In the genomic region with DNA sequence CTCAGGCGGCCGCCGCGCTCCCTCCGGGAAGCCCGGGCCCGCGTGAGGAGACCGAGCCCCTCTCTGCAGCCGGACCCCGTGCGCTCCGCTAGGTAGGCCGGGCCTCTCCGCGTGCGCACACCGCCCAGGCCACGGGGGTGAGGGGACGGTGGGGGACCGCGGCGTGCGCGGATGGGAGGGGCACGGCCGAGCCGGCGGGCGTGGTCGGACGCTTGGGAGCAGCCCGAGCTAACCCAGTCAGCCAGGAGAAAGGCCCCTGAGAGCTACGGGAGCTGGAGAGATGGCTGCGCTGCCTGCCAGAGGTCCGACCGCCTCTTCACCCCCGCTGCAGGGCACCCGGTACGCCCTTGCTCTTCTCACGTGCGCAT, we compare ENCODE assay signal across 8 mouse cellular contexts. TPM values are rescaled to one million over a fixed set of nuclear protein-coding genes. Genes with fewer than 3 reads are reported as not detected.
DNase-seq lines count a peak whose midpoint lies in the region; ATAC-seq and TF ChIP-seq lines count a peak whose summit lies in the region.

No protein-coding gene starts in this region.

- H3K4me1 ChIP-seq in testis, adult 2 months (ENCODE audit: control insufficient read depth, insufficient read depth, low read length): peaks cover 13% of the 10 kb centered on the region
- peaks cover 23% of the 10 kb centered on the region for H3K4me1 ChIP-seq in limb, embryonic 10.5 days
- H3K4me1 ChIP-seq in midbrain, embryonic 11.5 days (ENCODE audit: control insufficient read depth, insufficient read depth, low read length): peaks cover 8% of the 10 kb centered on the region

- peak; percentile 83 for DNase-seq in adrenal gland, postnatal 10 days
- DNase-seq in adrenal gland, adult (ENCODE audit: inconsistent age in 2 of 2, low spot score in 1 of 2): no peak
- DNase-seq in testis, postnatal 14 days (ENCODE audit: low spot score): no peak
- DNase-seq in forelimb bud, embryonic 11.5 days (ENCODE audit: low read depth, low spot score): peak; percentile 55
- DNase-seq in limb, embryonic 10.5 days (ENCODE audit: low spot score): no peak
- DNase-seq in midbrain, embryonic 11.5 days (ENCODE audit: low spot score, missing footprints): no peak
- DNase-seq in natural killer cell, adult 2 months (ENCODE audit: low spot score in 2 of 2): no peak

- peak overlapping the region; percentile 90 for H3K9ac ChIP-seq in midbrain, embryonic 11.5 days (ENCODE audit: low read length)

- H3K4me2 ChIP-seq in midbrain, embryonic 11.5 days: peak overlapping the region; percentile 79

- H3K27ac ChIP-seq in testis, adult 2 months (ENCODE audit: control insufficient read depth, insufficient read depth, low read depth, low read length): peak overlapping the region; percentile 93
- H3K27ac ChIP-seq in limb, embryonic 10.5 days: peak overlapping the region; percentile 99
- H3K27ac ChIP-seq in midbrain, embryonic 11.5 days (ENCODE audit: low read depth, low read length): peak overlapping the region; percentile 51

- TF ChIP-seq CTCF in testis, adult 2 months (IDR thresholded peaks at IDR 0.05; ENCODE audit: control insufficient read depth, insufficient read depth, insufficient replicate concordance, low read depth, low read length): no peak

- peaks cover 1% of the 10 kb centered on the region; the same call in 1 of the 2 replicates for H3K36me3 ChIP-seq in testis, adult 2 months (ENCODE audit: control insufficient read depth, insufficient read depth, low read length)
- peaks cover 42% of the 10 kb centered on the region for H3K36me3 ChIP-seq in limb, embryonic 10.5 days
- H3K36me3 ChIP-seq in midbrain, embryonic 11.5 days (ENCODE audit: control insufficient read depth, insufficient read depth, low read length): peaks cover 20% of the 10 kb centered on the region

- WGBS in limb, embryonic 10.5 days: under 1% methylated on average over 42 of the region's 42 CpGs
- WGBS in midbrain, embryonic 11.5 days: under 1% methylated on average over 42 of the region's 42 CpGs

- TF ChIP-seq POLR2A in testis, adult 2 months (IDR thresholded peaks at IDR 0.05; ENCODE audit: control insufficient read depth, low read depth, low read length): no peak

- peak overlapping the region; percentile 98 for H3K4me3 ChIP-seq in testis, adult 2 months (ENCODE audit: control insufficient read depth, low read depth, low read length)
- H3K4me3 ChIP-seq in limb, embryonic 10.5 days: peak overlapping the region; percentile 99
- peak overlapping the region; percentile 96 for H3K4me3 ChIP-seq in midbrain, embryonic 11.5 days (ENCODE audit: low read depth, low read length)

- H3K9me3 ChIP-seq in limb, embryonic 10.5 days (replicated peaks): no peaks in the 10 kb centered on the region
- no peaks in the 10 kb centered on the region for H3K9me3 ChIP-seq in midbrain, embryonic 11.5 days (ENCODE audit: control insufficient read depth, low read length)

- ATAC-seq in midbrain, embryonic 11.5 days (ENCODE audit: low FRiP score): peak; percentile 91

- H3K27me3 ChIP-seq in testis, adult 2 months (ENCODE audit: control insufficient read depth, insufficient read depth, low read length): no peaks in the 10 kb centered on the region
- no peaks in the 10 kb centered on the region for H3K27me3 ChIP-seq in limb, embryonic 10.5 days (ENCODE audit: low read depth, poor library complexity, severe bottlenecking)
- H3K27me3 ChIP-seq in midbrain, embryonic 11.5 days (ENCODE audit: control insufficient read depth, insufficient read depth, low read length): no peaks in the 10 kb centered on the region

RNA-seq across cellular contexts. Expression of a gene that starts 0.4 kb away (rescaled TPM):
- total RNA-seq in adrenal gland, postnatal 10 days (2021): 10 to 100 TPM; 51.6 to 54.8 TPM
- 76.7 and 77.9 TPM in 2 replicates for polyA plus RNA-seq in testis, adult 2 months (2012; rRNA removed)
- polyA plus RNA-seq in limb, embryonic 10.5 days (2016; fragmentation: Nextera tagmentation; extraction: Ambion mirVana): 179 and 196 TPM in 2 replicates
- 137 and 140 TPM in 2 replicates for polyA plus RNA-seq in midbrain, embryonic 11.5 days (2014; fragmentation: Nextera tagmentation; extraction: Ambion mirVana)

RNA-seq across cellular contexts. Expression of a gene that starts 20.0 kb away (rescaled TPM):
- total RNA-seq in adrenal gland, postnatal 10 days (2021): 10 to 100 TPM; 25.3 to 39.6 TPM
- polyA plus RNA-seq in testis, adult 2 months (2012; rRNA removed): 33.7 and 37.7 TPM in 2 replicates
- polyA plus RNA-seq in limb, embryonic 10.5 days (2016; fragmentation: Nextera tagmentation; extraction: Ambion mirVana): 74.1 and 97.5 TPM in 2 replicates
- polyA plus RNA-seq in midbrain, embryonic 11.5 days (2014; fragmentation: Nextera tagmentation; extraction: Ambion mirVana): 70.4 and 77.3 TPM in 2 replicates

RNA-seq across cellular contexts. Expression of a gene that starts 22.8 kb away (rescaled TPM):
- not detected for total RNA-seq in adrenal gland, postnatal 10 days (2021)
- polyA plus RNA-seq in testis, adult 2 months (2012; rRNA removed): 64.1 and 88.7 TPM in 2 replicates
- polyA plus RNA-seq in limb, embryonic 10.5 days (2016; fragmentation: Nextera tagmentation; extraction: Ambion mirVana): 0.36 and 0.79 TPM in 2 replicates
- 0.25 and 0.26 TPM in 2 replicates for polyA plus RNA-seq in midbrain, embryonic 11.5 days (2014; fragmentation: Nextera tagmentation; extraction: Ambion mirVana)

Comparison
In these comparisons a context has a peak if more than half of its experiments do, and no peak if none do; other contexts are left out.
1. DNase-seq: peak in adrenal gland, postnatal 10 days (single experiment) and forelimb bud, embryonic 11.5 days (single experiment); none in adrenal gland, adult (0 of 2), testis, postnatal 14 days (single experiment), limb, embryonic 10.5 days (single experiment), midbrain, embryonic 11.5 days (single experiment) and natural killer cell, adult 2 months (0 of 2).
2. RNA of a gene that starts 22.8 kb away (polyA plus RNA-seq): 64.1 to 88.7 TPM in testis, adult 2 months; 0.36 to 0.79 TPM in limb, embryonic 10.5 days and 0.25 to 0.26 TPM in midbrain, embryonic 11.5 days; every median in the first group is over 10 times any median in the second.
3. Peak in every context shown above with its lines, with median percentiles within 50 percentile points of each other: H3K27ac ChIP-seq and H3K4me3 ChIP-seq.